Mouse (Mus musculus): ENCODE data around the gene Lhfp.

Lhfp gene

DNA sequence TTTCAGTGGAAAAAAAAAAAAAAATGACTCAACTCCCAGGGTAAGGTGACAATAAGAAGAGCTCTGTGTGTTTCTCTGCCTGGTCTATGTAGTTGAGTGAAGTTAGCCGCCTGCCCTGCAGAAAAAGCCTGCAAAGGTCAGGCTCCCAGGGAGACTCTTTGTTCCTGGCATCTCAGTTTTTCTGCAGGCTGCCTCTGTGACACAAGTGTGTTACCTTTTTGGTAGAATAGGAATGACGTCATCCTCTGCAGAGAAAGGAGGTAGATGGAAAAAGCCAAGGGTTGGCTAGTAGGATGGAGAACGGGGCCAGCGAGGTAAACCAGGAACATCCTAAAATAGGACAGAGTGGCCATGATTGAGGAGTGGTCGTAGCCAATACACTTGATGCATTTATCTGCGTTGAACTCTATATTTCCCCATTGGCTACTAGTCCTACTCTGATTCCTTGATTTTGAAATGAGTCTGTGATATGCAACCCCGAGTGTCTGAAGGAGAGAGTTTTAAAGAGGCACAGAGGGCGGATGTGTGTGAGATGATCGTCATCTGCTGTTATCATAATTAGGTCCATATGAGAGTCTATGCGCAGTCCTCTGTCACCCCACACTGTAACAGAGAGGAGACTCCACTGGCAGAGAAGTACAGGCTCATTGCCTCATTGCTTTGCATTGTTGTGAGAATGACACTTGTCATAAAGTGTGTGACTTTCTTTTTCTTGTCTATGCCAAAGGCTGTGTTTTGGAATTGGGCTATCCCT is 132.2 kb downstream of the Lhfp start:
- no peak for DNase-seq

GRCm38 (mm10) chr3:53179936-53180335 is 138.6 kb downstream of the Lhfp start:
- DNase-seq = no peak

- no peak for DNase-seq
Measured at GRCm38 (mm10) chr3:53185439-53185838, 144.1 kb downstream of the Lhfp start.

- no peak for DNase-seq
Measured at GRCm38 (mm10) chr3:53193441-53193840, 152.1 kb downstream of the Lhfp start.

DNA sequence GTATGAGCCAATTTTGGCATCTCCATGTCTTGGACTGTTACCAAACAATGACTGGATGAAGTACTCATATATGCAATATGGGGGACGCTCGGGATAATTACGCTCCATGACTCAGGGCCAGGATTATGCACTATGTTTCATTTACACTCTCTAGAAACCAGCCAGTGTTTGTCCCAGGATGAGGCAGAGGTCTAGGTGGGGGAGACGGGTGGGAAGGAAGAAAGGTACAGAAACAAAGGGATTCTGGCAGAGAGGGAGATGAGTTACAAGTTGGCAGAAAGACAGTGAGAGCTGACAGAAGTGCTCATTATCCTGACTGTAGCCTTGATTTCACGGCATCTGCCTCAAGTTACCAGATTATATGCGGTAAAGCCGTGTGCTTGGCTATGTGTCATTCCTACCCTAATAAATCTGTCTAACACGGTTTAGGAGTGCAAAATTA is 154.4 kb downstream of the Lhfp start:
- DNase-seq = no peak

GRCm38 (mm10) chr3:53200175-53200574 is 158.8 kb downstream of the Lhfp start:
- no peak for DNase-seq

DNA sequence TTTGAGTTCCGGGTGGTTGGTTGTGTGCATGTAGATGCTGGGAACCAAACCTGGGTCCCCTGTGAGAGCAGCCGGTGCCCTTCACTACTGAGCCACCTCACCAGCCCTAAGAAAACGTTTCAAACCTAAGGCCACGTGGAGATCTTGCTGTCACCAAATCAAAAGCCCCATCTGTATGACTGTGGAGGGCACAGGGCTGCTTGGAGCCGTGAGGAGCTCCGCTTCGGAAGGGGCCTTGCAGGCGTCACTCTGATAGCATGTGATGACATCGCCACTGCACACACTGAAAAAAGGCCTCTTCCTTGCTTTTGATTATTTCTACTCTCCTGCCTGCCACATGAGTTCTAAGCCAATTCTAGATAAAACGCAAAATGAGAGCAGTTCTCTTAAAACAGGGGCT is 159.5 kb downstream of the Lhfp start:
- no peak for DNase-seq

GRCm38 (mm10) chr3:53201670-53202069 is 160.3 kb downstream of the Lhfp start:
- no peak for DNase-seq

DNA sequence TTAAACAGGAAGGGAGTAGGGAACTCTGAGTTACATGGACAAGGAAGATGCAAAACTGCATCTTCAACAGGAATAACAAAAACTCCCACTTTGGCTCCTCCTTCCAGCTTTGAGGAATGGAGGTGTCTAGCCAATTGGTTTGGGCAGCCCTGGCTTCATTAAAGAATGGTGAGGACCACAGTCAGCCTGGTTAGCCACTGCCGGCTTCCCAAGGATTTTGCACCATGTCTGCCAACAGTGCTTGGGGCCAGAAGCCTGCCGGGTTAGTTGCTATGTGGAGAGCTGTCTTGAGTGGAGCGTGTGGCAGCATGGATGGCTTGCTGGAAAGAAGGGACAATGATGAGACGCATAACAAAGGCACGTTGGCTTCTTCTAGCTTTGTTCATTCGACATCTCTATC is 160.9 kb downstream of the Lhfp start:
- no peak for DNase-seq

DNA sequence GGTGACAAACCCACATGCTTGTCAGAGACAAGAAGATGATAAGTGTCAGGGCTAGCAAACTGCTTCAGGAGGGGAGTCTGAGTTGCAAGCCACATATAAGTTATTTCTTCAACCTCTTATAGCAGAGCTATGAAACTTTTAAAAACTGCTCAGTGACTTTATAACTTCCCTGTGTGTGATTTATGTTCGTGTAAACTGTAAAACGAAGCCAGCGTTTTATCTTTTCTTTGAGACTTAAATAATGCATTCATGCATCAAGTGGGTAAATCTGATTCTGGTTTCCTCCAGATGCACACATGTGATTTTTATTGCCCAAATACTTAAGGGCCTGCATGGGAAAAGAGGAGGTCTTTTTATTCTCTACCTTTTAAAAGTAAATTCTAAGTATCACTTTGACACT is 161.4 kb downstream of the Lhfp start:
- no peak for DNase-seq

DNA sequence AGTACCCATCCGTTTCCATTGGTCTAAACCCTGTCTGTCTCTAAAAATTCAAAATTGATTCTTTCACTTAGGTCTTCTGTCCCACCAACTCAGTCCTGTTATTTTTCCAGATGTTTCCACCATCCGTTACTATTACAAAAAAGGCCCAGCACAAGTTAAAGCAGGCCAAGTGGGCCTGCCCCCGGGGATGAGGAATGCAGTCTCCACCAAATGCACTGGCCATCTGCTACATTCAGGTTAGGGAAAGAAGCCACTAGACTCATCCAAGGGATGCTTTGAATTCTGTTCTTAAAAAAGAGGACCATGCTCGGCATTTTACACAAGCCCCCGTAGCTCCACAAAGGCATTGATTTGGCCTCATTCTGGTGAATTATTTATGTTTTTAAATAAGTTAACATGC is 162.3 kb downstream of the Lhfp start:
- no peak for DNase-seq

DNA sequence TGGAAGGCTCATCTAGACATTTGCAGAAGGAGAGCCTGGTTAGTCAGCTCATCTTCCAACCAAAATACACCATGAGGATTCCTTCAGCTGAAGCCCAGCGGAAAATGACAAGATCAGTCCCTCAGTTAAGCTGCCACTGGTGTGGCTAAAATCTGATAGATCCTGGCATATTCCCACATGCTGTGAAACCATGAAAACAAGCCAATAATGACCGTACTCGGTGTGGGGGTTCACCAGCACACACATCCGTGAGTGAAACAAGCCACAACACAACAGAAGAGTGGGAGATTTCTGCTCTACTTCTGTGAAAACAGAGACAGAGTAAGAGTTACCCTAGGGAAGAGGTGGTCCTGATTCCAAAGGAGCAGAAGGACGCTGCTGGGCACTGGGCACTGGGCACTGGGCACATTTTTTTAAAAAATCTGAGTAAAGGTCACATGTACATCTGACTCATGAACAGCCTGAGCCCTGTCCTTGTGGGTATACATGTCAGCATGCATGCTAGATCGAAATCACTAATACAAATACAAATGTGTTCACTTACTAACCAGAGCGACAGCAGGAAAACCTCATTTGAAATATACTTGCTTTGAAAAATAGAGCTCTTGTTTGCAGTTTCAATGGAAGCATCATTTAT is 163.1 kb downstream of the Lhfp start:
- DNase-seq = no peak

GRCm38 (mm10) chr3:53204985-53205365 is 163.6 kb downstream of the Lhfp start:
- no peak for DNase-seq

DNA sequence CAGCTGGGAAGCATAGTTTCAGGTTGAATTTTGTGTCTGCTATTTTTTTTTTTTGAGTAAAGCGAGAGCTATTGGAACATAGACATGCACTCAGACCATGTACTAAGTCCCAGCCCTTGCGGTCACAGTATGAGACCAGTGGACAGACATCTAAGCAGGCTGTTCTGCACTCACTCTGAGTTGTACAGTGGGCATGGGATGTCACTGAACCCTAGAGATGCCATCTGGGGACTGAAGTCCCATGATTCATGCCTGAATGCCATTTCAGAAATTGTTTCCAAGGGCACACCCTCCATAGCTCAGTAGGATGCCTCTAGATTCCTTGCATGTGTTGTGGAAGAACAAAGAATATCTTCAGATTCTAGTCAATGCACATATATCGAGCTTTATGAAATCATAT is 164.4 kb downstream of the Lhfp start:
- DNase-seq = no peak

- DNase-seq = no peak
Measured at GRCm38 (mm10) chr3:53206509-53207224, 165.3 kb downstream of the Lhfp start.

GRCm38 (mm10) chr3:53207225-53207528 is 165.8 kb downstream of the Lhfp start:
- DNase-seq = no peak

- no peak for DNase-seq
Measured at GRCm38 (mm10) chr3:53210691-53211526, 169.6 kb downstream of the Lhfp start.

DNA sequence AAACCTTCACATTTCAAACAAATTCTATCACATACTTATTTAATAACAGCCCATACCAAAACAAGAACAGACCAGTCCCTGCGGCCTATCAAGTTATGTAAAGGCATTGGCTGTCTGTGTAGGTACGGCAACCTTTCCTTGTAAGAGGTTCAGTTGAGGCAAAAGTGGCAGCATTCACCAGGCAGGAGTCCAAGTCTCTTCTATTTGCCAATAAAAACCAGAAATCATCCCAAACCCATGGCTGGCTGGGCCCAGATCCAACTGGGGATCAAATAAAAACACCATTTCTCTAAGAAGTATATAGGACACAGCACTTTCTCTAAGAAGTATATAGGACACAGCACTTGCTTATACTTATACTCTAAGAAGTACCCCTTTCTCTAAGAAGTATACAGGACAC is 171.3 kb downstream of the Lhfp start:
- no peak for DNase-seq

GRCm38 (mm10) chr3:53213346-53213745 is 172.0 kb downstream of the Lhfp start:
- DNase-seq = no peak

DNA sequence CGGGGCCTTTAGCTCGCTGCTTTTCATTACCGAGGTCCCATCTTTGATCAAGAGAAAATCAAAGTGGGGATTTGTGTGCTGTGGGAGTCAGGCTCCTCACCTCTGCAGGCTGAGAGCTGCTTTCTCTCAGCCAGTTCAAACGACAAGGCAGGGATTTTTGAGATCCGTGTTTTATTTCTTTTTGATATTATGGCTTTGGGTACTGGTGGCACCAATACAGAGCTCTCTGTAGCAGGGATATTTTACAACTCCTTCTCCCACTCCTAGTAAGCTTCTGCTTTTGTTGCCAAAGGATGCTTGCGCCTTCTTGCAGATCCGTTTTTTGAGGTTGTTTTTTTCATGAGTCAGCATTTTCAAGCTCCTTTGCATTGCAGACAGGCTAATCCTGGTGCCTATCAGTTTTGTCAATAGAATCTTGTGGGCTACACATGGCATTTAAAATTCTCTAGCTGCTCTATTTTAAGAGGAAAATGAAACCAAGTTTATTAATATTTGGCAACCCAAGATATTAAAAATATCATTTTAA is 172.5 kb downstream of the Lhfp start:
- no peak for DNase-seq

DNA sequence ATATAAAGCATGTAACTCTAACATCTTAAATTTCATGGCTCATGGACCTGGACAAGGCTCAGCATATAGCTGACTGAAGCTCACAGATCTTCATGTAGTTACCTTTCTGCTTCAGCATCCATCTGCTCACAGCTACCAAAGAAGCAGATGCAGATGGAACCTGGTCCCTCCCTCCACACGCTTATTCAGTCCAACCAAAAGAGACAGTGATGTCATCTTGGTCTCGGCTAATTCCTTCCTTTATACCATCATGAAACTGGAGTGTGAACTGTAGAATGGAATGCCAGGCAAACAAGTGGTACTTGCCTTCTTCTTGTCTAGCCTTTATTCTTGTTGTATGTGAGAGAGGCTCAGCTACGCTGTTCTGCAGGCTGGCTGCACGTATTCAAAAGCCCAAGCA is 173.1 kb downstream of the Lhfp start:
- no peak for DNase-seq

DNA sequence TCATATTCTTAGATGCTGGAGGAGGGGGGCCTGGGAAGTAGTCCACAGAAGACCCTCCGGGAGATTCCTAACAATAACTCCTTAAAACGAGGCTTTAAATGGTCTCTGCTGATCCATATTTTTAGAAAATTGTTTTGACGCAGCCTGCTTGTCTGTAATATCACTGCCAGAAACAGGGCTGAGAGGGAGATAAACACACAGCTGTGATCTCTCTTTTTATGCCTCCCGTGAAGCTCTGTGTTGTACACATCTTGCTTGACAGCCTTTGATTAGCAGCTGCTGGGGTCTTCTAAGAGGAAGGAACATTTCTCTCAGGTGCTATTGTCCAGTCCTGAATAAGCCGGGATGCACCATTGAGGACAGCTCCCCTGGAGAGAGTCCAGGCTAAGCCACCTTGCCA is 176.4 kb downstream of the Lhfp start:
- DNase-seq = no peak

All from B cell, adult 2 months (primary cell).